Mouse (Mus musculus): Measurements from ENCODE around the gene Rheb.
"Not testable (repeated sequence)": the region's sequence is repeated elsewhere in the genome, so short reads cannot be mapped to it uniquely, and the experiment has no call there.

Rheb gene

DNA sequence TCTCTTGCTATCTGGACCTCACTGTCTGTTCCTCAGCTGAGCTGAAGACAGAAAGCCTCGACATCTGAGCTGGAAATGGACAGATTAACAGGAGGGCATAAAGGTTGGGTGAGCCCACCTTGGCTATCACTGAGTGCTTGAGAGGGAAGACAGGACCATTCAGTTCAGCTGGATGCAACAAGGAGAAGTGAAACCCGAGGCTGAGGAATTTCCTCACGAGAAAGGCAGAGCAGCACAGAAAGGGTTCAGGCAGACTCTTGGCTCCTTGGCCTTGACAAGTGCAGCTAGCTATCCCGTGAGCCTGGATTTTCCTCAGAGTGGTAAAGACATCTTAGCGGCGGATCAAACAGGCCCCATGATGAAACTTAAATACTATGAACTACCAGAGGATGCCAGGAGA is 37.2 kb downstream of the Rheb start:
- in situ Hi-C loops (cut with MboI; ENCODE audit: low pct_unique_long_range_greater_than_20kb in 1 of 2, low sequenced_read_pairs in 2 of 2, unreplicated experiment in 1 of 2), result no loop called here

DNA sequence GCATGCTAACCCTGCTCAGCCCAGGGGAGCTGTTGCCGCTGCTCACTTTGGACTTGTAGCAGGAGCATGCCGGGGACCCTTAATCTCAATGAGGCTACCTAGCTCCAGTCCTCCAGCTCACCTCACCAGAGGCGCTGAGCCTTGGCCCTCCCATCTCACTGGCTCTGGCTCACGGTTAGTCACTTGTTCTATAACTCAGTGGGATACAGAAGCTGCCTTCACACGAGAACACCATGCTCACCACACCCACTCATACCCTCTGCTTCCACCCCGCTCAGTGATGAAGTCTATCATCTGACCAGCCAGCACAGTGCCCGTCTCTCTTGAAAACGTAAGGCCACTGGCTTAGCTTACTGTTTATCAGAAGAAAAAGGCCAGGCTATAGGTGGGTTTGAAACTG is 37.8 kb downstream of the Rheb start:
- in situ Hi-C loops (cut with MboI; ENCODE audit: low pct_unique_long_range_greater_than_20kb in 1 of 2, low sequenced_read_pairs in 2 of 2, unreplicated experiment in 1 of 2), result no loop called here

DNA sequence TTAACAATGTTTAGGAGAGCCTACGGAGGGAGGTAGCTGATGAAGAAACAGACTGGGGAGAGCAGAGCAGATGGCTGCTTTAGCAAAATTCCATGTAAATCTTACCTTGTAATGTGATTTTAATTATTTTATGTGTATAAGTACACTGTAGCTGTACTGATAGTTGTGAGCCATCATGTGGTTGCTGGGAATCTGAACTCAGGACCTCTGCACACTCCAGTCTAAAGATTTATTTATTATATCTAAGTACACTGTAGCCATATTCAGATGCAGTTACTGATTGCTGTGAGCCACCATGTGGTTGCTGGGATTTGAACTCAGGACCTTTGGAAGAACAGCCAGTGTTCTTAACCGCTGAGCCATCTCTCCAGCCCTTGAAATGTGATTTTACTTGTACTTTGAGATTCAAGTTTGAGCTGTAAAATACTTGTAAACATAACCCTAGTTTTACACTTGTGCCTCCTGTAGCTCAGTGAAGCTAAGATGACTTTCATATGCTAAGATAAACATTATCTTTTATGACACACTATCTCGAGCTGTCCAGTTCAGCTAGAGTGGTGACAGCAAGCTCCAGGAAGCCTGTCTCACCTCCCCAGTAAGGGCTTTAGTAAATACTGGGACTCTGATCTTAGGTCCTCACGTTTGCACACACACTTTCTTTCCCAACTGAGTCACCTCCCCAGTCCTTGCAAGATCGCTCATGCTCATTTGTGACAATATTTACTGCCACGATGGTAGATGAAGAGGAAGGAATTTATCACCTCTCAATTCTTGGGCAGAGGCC is 40.4 kb downstream of the Rheb start:
- in situ Hi-C loops (cut with MboI; ENCODE audit: low pct_unique_long_range_greater_than_20kb in 1 of 2, low sequenced_read_pairs in 2 of 2, unreplicated experiment in 1 of 2), result no loop called here

DNA sequence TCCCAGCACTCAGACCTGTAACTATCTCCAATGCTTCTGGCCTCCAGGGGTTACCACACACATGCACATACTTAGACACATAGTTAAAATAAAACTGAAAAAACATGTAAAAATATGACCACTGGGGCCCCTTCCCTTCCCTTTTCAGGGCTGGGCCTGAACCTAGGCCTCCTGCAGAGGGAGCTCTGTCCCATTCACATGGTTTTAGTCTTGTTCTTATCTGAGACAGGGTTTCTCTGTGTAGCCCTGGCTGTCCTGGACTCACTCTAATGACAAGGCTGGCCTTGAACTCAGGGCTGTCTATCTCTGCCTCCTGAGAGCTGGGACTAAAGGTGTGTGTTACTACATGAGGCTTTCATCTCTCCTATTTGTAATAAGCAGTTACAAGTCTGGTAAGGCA is 42.0 kb downstream of the Rheb start:
- in situ Hi-C loops (cut with MboI; ENCODE audit: low pct_unique_long_range_greater_than_20kb in 1 of 2, low sequenced_read_pairs in 2 of 2, unreplicated experiment in 1 of 2), result no loop called here

DNA sequence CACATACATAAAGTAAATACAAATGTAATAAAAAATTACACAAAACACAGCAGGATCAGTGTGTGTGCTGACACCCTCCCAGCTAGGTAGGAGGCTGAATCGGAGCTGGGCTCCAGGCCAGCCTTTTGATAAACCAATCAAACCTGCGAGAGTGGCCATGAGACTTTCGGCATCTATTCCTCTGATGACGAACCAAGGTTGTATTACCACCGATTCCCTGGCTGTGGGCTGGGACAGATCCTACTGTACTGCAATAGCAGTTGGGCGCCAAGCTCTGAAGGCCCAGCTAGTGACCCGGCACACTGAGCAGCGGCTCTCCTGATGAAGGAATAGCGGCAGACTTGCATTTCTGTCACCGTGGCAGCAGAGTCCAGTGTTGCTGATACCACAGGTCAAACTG is 43.8 kb downstream of the Rheb start:
- in situ Hi-C loops (cut with MboI; ENCODE audit: low pct_unique_long_range_greater_than_20kb in 1 of 2, low sequenced_read_pairs in 2 of 2, unreplicated experiment in 1 of 2), result no loop called here

DNA sequence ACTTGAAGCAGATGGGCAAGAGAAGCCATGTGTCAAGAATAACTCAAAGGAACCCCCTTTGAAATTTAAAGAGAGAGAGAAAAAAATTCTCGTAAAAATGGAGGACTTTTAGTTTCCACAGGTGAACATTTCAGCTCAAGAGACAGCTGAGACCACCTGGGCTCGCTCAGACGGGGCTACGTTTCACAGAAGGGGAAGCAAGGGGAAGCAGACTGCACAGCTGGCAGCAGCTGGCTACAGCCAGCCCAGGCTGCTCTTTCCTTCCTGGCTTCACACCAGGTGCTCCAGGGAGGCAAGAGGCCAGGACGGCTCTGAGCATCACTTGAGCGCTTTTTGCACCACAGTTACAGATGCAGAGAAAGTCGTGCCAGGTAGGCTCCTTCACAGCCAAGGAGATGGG is 44.6 kb downstream of the Rheb start:
- in situ Hi-C loops (cut with MboI; ENCODE audit: low pct_unique_long_range_greater_than_20kb in 1 of 2, low sequenced_read_pairs in 2 of 2, unreplicated experiment in 1 of 2), result no loop called here

DNA sequence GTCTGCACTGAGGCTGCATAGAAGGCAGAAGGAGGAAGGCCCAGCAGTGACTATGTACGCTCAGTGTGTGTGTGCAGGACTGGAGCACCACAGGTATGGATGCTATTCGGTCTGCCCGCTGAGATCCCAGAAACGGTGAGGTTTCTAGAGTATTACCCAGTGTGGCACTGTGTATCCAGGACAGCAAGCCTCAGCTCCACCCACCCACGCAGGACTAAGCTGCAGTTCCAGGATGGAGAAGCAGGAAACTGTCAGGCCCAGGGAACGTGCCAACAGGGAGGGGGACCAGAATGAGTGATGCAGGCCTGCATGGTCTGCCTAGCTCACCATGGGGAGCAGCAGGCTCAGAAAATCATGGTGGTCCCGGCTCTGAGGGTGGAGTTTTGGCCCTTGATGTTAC is 49.5 kb downstream of the Rheb start:
- in situ Hi-C loops (cut with MboI; ENCODE audit: low pct_unique_long_range_greater_than_20kb in 1 of 2, low sequenced_read_pairs in 2 of 2, unreplicated experiment in 1 of 2), result no loop called here

DNA sequence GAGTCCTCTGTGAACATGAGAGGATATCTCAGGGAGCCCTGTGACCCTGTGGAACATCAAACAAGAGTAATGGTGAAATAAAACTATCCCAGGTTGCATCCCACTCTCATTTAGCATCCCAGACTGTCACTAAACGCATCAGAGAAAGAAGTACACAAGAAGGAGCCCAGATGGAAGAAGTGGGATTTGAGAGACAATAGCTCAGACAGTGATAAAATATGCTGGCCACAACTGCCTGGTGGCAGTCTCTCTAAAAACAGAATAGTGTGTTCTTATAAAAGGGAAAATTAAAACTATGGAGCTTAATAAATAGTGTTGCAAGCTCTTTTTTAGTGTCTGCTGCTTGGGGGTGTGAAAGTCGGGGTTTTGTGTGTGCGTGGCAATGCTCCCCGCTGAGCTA is 59.5 kb downstream of the Rheb start:
- in situ Hi-C loops (cut with MboI; ENCODE audit: low pct_unique_long_range_greater_than_20kb in 1 of 2, low sequenced_read_pairs in 2 of 2, unreplicated experiment in 1 of 2), result loop anchor here in 1 of 2 experiments (5.0 kb wide), 1 partner anchor 111 kb away; no protein-coding TSS in a partner anchor

DNA sequence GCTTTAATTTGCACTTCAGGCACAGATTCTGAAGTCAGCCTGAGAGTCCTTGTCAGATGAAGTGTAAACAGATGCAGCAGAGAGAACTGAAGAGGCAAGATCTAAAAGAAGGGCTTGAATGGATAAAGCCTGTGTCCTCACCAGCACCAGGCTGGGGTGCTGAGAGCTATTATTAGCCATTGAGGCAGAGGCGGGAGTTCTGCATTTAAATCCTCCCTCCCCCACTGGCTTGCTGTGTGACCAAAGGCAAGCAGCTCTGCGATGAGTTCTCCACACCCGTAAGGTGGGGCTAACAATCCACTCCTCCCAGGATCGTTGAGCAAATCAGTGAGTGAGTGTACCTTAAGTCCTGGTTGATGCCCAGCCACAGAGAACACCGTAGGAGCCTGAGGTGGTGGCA is 61.4 kb downstream of the Rheb start:
- in situ Hi-C loops (cut with MboI; ENCODE audit: low pct_unique_long_range_greater_than_20kb in 1 of 2, low sequenced_read_pairs in 2 of 2, unreplicated experiment in 1 of 2), result loop anchor here in 1 of 2 experiments (5.0 kb wide), 1 partner anchor 109 kb away; no protein-coding TSS in a partner anchor

DNA sequence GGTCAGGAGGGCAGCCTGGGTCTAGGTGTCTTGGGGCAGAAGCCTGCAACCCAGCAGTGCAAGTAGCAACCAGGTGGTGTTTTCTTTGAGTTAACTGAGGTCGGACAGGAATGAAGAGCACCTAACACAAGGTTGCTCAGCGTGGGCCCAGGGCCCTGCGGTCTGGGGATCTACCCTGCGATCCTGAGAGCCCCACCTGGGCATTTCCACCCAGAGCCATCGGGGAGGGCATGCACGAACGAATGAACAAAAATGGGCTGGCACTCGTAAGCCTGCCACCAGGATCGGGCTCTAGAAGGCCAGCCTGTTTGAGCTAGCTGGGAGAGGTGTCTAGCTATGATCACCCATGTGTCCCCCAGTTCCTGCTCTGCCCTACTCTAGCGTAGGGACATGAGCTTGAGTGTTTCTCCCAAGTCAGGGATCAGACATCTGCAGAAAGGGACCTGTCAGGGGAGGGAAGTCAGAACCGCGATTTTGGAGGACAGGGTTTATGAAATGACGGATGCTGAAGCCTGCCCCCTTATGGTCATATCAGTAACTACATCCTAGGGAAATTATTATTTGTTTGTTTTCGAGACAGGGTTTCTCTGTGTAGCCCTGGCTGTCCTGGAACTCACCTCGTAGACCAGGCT is 62.4 kb downstream of the Rheb start:
- in situ Hi-C loops (cut with MboI; ENCODE audit: low pct_unique_long_range_greater_than_20kb in 1 of 2, low sequenced_read_pairs in 2 of 2, unreplicated experiment in 1 of 2), result loop anchor here in 1 of 2 experiments (5.0 kb wide), 1 partner anchor 108 kb away; no protein-coding TSS in a partner anchor

DNA sequence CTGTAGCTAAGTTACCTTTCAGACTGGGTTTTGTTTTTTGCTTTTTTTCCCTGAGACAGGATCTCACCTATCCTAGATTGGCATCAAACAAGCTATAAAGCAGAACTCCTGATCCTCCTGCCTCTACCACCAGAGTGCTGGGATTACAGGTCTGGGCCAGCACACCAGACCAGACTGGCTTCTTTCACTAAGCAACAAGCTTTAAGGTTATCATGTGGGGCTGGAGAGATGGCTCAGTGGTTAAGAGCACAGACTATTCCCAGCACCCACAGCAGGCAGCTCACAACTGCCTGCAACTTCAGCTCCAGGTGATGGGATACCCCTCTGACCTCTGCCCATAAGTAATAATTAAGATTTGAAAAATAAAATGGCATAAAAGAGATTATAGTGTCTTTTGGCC is 63.1 kb downstream of the Rheb start:
- in situ Hi-C loops (cut with MboI; ENCODE audit: low pct_unique_long_range_greater_than_20kb in 1 of 2, low sequenced_read_pairs in 2 of 2, unreplicated experiment in 1 of 2), result no loop called here

DNA sequence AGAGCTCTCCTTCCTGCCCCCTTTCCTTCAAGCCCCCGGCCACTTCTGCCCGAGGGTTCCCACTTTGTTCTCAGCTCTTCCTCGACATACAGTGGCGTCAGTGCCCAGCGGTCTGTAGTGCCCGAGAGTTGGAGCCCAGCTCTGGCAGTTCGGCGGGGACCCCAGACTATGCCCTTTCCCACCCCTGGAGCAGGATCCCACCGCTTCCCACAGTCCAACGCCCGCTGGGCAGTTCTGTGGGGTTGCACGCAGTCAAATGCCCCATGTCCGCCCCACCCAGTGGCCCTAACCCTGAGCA is 63.6 kb downstream of the Rheb start:
- in situ Hi-C loops (cut with MboI; ENCODE audit: low pct_unique_long_range_greater_than_20kb in 1 of 2, low sequenced_read_pairs in 2 of 2, unreplicated experiment in 1 of 2), result no loop called here

DNA sequence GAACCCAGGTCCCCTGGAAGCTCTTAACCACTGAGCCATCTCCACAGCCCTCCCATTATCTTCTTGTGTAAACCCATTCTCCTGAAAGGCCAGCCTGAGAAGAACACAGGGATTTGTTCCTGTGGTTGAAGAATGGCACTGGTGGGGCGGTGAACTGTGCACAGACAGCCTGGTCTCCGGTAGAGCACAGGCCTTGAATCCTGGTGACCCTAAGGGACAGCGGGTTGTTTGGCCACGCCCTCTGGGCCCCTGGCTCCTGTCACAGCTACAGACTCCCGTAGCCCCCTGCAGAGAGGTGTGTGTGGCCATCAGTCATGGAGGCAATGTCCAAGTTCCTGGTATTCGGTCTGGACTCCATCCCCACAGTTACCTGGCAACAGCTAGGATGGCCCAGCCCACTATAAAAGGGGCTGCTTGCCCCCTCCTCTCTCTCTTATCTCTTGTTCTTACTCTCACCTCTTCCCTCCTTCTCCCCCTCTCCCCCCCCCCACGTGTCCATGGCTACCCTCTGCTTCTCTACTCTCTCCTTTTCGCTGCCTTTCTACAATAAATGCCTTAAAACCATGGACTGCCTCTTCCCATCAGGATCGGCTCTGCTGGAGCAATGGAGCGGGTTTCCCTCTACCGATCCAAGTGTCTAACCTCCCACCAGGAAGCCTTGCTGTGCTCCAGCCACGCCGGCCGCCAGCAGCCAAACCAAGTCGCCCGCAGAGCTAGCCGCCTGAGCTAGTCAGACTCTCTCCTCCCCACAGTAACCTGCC is 64.2 kb downstream of the Rheb start:
- in situ Hi-C loops (cut with MboI; ENCODE audit: low pct_unique_long_range_greater_than_20kb in 1 of 2, low sequenced_read_pairs in 2 of 2, unreplicated experiment in 1 of 2), result no loop called here

DNA sequence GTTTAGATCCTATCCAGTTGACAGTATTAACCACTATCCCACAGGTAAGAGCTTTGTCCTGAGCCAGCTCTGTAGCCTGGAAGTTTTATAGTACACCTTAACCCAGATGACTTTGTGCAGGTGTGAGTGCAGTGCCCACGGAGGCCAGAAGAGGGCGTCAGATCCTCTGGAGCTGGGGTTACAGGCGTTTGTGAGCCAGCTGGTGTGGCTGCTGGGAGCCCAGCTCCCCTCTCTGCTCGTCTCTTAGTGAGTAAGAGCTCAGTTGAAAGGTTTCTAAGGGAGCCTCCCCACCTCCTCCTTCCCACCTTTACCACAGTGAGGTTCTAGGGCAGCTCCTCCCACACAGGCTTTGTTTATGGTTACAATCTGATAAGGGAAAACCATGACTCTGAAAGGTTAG is 65.7 kb downstream of the Rheb start:
- in situ Hi-C loops (cut with MboI; ENCODE audit: low pct_unique_long_range_greater_than_20kb in 1 of 2, low sequenced_read_pairs in 2 of 2, unreplicated experiment in 1 of 2), result no loop called here

DNA sequence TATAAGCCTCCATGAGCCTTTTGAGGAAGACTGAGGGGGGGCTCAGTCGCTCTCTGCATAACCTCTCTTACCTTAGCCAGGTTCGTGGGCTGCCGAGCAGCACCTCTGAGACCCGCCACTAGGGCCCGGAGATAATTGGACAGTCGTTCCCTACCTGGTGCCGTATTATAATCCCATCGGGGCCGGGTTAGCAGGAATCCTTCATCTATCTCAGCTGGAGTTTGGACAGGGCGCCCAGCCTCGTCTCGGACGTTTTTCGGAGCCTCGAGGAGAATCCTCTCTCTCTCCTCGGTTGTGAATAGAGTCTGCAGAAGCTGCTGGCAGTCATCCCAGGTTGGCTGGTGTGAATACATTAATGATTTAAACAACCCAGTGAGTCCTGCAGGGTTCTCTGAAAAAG is 67.9 kb downstream of the Rheb start:
- in situ Hi-C loops (cut with MboI; ENCODE audit: low pct_unique_long_range_greater_than_20kb in 1 of 2, low sequenced_read_pairs in 2 of 2, unreplicated experiment in 1 of 2), result not testable (repeated sequence)

DNA sequence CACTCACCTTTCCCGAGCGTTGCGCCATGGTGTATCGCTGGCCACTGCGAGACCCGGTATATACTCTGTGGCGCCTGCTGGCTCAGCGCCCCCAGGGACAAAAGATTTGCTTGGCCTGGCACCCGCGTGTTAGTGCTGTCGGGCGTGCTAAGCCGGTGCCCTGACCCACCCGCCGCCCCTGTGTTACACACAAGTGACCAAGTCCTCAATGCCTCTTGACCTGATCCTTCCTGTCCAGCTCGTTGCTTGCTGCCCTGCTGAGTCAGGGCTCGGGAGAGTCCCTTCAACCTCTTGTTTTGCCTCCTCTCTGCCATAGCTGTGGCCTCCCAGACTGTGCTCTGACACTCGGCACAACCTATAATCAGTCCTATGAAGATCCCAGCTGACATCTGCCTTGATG is 84.6 kb downstream of the Rheb start, which contains the start of gene Crygn:
Gene Crygn, minus strand, starts transcription at position 193 of the 400 bp plus-strand sequence.
- in situ Hi-C loops (cut with MboI; ENCODE audit: low pct_unique_long_range_greater_than_20kb in 1 of 2, low sequenced_read_pairs in 2 of 2, unreplicated experiment in 1 of 2), result no loop called here

DNA sequence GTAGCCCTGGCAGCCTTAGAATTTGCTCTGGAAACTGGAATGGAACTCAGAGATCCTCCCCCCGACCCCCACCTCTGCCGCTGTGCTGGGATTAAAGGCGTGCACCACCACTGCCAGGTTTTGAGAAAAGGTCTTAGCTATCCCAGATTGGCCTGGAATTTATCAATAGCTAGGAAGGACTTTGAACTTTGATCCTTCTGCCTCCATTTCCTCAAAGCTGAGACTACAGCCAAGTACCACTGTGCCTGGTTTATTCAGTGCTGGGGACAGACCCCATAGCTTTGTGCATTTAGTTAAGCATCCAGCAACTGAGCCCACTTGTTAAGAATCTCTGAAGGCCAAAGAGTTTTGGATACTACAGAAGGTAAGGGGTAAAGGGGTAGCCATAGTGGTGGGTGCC is 85.5 kb downstream of the Rheb start:
- in situ Hi-C loops (cut with MboI; ENCODE audit: low pct_unique_long_range_greater_than_20kb in 1 of 2, low sequenced_read_pairs in 2 of 2, unreplicated experiment in 1 of 2), result no loop called here

Measured in mouse embryonic stem cell (cell line).